Mouse (Mus musculus) WW6 (cell line): ENCODE data around the gene Hkdc1.
A peak's percentile ranks its signal among the peaks of the same experiment; 100 is the strongest.

Experiments
- DNase-seq: peaks from one replicate; pipeline ENCODE4 v3.0.0-alpha.2; 2013; ENCODE audit warnings: low read depth, low spot score

The Hkdc1 gene

DNA sequence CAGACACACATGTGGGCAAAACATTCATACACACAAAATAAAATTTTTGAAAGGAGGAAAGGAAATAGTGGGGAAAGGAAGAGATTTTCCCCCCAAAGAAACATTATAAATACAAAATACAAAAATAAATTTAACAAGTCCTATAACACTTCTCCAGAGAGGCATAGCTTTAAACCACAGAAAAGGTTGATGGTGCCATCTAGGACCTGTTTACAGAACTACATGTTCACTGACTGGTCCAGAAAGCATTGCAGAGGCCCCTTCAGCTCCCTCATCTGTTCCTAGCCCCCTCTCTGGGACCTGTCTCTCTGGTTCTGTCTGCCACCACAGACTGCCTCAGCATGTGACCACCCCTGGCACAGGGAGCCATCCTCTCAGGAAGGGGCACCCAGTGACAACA, 41.4 kb downstream of the Hkdc1 start:
- DNase-seq = no peak

DNA sequence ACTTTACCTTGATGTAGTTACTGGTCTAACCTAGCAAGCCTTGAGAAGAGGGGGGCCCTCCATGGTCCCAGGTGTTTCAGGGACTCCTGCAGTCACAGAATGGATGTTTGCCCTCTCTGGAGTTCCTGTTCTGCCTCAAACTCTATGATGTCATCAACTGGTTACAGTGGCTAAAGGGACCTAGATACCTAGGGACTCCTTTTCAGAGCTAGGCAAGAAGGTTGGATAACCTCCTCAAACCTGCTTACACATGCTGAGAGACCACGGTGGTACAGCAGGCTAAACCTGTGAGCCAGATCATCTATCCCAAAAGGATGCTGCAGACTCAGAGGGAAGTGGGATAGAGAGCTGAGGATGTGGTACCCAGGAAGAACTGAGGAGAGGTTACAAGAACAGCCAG, 42.5 kb downstream of the Hkdc1 start, which contains the start of gene Hk1:
Hk1 (minus strand) TSS at position 101 of the 400 bp plus-strand sequence.
- DNase-seq = no peak

DNA sequence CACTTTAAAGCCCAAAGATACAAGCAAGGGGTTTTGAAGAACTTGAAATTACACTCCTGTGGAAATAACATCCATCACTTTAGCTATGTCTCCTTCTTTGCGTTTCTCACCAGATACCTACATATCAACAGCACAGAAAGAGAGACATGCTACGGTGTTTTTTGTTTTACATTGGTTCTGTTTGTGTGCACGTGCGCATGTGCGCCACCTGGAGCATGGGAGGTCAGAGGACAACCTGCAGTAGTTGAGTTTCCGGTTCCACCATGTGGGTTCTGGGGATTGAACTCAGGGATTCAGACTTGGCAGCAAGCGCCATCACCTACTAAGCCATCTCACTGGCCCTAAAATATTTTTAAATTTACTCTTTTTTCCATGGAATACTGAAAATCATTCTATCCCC, 63.5 kb downstream of the Hkdc1 start:
- DNase-seq = no peak

DNA sequence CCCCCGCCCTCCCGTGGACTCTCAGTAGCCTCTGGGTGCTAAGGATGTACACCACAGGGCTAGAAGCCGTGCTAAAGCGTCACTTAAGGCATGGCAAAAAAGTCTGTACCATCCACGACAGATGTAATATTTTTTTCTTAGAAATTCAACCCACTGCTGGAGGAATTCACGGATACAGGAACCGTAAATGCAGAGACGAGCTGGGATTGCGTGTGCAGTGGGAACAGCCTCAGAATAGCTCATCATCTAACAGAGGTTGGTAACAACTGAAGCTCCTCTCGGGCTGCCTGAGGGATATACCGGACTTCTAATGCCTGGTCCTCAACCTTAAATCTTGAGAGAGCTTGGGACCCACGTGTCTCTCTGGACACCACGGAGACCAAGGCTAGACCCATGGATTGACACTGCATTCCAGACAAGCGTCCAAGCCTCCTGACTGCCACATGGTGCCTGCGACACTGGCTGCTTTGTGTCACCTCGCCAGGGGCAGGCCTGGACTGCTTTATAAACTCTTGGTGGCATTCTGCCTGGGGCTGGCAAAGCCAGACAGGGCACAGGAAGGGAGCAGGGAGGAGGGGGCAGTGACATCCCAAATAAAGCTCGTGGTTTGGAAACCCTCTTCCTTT, 66.1 kb downstream of the Hkdc1 start:
- DNase-seq = no peak

DNA sequence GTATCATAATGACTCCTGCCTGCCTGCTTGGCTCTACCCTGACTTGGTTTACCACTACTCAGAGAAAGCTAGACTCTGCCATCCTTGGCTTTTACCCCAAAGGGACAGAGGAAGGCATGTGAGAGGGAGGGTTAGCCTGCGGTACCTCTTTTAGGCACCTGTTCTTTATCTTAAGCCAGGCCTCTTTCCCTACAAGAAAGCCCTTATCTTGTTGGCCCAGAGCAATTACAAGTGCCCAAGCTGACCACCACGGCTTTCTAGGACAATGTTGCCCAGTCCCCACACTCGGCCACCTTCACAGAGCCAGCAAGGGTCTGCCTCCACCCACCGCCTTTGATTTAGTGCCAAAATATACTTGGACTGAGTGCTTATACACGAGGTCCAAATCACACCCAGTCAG, 77.1 kb downstream of the Hkdc1 start:
- DNase-seq = no peak

DNA sequence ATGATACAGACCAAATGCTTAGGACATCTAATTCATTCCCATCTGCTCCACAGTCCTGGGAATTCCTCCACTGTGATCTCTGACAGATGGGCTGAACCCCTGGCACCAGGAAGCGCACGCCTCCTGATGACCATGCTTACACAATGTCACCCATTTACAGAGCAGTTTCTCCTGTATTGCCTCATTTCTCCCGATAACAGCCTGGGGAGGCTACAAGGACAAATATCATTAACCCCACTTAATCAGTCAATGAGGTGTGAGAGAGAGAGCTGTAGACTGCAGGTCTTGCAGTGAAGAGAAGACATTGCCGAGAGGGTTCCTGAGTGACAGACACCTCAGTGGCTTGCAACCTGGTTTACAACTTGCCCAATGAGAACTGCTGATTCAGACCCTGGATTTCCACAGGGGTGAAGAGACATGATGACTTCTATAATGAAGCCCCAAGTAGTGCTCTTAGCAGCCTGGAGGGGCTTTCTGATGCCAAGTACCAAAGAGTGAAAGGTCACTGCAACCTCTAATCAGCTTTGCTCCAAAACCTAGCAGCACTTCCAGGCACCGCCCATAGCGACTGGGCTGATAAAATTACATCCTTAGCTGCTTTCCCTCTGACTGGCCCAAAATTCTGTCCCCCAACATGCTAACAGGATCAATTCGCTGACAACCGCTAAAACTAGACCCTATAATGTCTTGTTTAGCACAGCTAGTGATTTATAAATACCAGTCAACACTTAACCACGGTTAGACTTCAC, 78.1 kb downstream of the Hkdc1 start:
- no peak for DNase-seq

DNA sequence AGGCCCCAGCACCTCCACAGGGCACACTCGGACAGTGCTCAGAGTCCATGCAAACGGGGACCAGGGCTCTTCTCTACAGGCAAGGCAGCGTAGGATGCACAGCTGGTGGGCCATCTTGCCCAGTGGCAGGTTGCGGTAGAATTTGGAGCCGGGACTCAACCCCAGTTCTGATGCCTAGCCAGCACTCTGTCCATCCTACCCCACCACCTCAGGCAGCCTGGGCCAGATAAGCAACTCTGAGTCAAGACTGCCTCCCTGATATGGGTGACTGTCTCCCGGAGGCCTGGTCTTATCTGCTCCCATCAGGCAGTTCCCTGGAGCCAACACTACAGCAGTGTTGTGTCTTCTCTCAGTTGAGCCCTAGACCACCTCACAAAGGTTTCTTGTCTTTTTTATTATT, 79.8 kb downstream of the Hkdc1 start:
- no peak for DNase-seq

DNA sequence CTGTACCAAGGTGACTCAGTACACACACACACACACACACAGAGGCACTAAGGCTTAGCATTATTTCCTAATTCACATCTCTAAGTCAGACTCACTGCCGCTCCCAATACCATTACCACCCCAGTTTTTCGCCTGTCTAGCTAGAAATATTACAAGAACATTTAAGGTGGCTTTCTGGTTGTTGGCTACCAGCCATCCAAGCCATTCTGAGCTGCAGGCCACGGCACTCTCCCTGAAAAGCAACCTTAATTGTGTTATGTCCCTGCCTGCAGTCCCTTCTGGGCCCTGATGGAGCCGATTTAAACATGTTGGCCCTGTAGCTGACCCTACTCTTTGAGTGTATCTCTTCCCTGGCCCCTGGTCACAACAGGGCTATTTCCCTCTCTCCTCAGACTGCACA, 80.3 kb downstream of the Hkdc1 start:
- DNase-seq = no peak

DNA sequence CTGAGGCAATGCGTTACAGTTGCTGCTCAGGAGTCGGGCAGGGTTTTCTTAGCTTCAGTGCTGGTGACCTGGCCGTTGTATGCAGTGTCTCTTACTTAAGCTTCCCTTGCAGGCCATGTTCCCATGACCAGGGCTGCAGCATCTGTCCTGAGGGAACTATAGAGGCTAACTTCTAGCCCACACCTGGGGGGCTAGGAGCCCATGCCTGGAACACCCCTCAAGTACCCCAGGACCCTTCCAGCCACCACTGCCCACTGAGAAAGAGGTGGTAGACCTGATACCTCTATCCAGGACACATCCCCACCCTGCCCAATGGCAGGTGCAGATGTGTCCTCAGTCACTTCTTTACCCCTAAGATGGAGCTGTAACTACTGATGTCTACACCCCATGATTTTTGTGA, 81.3 kb downstream of the Hkdc1 start:
- no peak for DNase-seq

DNA sequence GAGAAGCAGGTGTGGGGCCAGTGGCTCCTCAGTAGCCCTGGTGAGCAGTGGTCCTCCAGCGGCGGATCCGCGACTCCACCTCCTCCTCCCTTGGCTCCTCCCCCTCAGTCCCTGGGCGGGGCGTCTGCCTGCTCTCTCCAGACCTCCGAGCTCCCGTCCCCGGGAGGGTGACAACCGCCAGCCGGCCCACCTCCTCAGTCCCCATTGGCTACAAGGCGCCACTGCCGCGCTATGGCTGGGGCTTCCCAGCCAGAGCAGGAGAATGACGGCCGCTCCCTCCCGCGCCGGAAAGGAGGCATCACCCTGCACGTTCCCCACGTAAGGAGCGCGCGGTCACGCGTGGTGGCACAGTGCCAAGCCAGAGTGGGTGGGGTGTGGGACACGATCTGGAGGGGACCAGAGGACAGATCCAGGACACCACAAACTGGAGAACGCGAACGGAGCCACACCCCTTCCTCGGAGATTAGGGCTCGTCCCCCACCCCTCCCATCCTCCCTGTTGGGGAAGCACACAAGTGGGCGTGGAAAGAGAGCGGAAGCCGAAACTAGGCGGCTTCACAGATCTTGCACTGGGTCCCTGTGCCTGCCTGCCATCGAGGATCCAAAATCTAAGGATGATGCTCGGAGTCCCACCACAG, 82.1 kb downstream of the Hkdc1 start:
- peak; percentile 87 for DNase-seq

DNA sequence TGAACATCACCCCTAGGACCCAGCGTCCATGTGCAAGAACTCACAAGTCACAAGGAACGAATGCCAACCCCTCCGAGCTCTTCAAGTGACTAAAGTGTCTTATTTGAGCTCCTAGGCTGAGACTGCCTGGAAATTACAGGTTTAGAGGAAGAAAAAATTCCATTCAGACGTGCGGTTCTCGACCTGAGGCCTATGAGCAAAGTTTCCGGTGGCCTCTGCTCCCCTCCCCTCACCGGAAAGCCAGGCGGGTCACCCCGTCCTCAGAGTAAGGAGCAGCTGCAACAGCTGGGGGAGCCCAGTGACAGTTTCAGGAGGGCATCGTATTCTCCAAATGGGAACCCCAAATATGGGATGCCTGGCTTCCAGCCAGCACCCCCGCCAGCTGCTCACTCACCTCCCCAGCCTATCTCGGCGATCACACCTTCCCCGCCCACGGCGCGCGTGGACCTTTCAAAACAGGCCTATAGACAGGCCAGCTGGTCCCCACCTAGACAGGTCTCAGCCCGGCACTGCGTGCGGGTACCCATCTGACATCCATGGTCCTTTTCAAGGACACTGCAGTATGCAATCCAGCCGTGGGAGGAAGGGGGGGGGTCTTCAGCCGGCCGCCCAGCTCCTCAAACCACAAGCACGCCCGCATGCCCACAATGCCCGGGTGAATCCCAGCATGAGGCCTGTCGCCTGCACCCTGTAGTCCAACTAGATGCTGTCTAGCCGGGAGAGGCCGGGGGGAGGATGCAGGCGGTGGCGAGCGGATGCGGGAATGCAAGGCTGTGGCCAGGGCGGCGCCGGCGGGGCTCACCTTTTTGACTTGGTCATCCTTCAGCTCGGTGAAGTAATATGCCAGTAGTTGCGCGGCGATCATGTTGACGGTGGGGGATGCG, 82.8 kb downstream of the Hkdc1 start:
- no peak for DNase-seq

DNA sequence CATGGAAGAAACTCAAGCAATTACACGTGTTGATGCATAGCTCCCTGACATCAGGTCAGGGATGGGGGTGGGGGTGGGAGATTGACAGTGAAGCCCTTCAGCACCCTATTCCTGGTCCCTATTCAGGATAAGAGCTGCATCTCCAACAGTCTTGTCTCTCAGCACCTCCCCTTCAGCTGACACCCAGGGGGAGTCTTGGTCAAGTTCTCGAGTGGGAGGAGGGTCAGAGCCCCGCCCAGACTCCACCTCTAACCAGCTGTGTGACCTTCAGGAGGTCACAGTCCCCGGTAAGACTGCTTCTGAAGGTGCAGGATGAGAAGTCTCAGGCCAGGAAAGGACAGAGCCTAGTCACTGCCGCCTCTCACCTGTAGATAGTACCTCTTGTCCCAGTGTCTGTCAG, 83.7 kb downstream of the Hkdc1 start:
- no peak for DNase-seq

DNA sequence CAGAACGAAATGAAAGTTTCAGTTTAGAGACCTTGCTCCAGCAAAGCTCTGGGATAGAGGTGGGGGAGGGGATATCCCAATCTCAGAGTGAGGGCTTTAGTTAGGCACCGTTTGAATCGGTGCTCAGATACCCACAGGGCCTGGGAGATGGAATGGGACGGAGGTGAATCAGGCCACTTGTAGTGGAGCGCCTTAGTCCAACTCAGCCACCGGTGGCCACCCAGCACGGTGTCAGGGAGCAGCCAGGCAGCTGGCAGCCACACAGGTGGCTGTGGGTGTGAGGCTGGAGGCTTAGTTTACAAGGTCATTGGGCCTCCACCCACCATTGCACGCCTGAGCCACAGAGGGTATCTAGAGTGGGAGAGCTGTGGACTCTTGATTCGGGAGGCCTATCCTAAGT, 84.1 kb downstream of the Hkdc1 start:
- DNase-seq = no peak

DNA sequence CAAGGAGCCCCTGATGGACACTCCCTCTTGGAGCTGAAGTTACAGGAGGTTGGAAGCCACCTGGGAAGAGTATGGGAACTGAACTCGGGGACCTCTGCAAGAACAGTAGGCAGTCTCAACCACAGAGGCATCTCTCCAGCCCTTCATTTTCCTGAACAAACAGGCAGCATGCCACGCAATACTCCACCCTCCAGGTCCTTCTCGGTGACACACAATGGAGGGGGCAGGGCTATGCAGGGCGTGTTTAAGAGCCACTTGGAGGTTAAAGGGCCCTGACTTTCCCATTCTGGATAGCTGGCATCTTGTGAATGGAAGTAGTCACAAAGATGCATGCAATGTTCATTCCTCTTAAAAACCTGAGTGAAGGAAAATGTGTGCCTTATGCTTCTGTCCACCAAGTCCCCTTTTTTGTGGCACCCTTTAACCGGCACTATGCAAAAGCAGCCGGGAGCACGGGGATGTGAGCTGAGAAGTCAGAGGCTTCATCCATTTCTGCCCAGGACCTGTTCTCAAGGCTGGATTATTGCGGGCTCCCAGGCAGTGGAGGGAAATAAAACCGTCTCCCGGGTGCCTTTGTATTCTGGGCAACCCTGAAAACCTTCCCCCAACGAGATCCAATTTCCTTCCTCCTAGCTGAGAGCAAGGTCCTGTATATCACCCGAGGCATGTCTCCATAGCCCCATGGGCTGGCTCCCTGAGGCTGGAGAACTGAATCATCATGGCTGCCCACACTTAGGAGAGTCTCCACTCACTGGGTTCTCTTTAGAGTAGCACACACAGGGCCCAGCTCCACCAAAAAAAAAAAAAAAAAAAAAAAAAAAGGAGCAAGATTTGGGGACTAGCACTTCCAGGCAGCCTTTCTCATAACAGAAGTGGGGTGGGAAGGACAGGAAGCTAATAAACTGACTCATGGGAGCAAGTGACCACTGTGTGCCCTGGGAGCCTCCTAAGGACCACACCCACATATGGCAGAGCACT, 85.4 kb downstream of the Hkdc1 start:
- no peak for DNase-seq

DNA sequence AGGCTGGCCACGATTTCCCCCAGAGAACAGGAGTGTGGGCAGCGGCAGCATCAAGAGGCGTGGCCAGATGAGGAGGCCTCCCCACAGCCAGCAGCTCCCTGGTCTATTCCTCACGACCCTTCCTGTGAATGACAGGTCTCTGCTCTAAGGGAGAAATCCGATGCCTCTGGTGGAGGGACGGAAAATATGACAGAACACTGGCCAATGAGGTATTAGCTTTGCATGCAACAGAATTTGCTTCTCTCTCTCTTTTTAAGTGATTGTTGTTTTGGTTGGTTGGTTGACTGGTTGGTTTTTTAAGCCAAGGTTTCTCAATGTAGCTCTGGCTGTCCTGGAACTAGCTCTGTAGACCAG, 86.9 kb downstream of the Hkdc1 start:
- no peak for DNase-seq

DNA sequence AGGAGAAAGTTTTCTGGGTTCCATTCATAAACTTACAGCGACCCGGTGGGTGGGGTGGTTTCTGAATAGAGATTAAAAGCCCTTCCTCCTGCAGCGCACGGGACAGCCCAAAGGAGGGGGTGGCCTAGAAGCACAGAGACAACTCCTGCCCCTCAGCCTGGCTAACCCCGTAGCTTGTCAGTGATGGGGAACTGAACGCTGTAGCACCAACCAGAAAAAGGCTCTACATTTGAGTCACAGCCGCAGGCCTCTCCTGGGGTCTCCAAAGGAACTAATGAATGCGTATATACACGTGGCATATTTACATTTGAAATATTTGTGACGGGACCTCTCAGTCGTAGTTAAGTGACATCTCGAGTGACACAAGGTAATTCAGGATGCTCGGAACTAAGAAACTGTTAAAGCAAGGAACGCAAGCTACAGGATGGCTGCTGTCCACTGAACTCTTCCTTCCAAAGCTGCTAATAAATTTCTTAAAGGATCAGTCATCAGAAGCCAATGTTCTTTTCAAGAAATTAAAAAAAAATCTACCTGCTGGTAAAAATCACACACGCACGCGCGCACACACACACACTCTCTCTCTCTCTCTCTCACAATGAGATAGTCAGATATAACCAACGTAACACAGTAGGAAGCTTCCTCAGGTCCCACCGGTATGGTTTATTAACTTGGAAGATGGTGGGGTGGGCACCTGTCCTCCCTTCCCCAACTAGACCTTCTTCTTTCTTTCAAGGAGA, 87.4 kb downstream of the Hkdc1 start:
- no peak for DNase-seq

DNA sequence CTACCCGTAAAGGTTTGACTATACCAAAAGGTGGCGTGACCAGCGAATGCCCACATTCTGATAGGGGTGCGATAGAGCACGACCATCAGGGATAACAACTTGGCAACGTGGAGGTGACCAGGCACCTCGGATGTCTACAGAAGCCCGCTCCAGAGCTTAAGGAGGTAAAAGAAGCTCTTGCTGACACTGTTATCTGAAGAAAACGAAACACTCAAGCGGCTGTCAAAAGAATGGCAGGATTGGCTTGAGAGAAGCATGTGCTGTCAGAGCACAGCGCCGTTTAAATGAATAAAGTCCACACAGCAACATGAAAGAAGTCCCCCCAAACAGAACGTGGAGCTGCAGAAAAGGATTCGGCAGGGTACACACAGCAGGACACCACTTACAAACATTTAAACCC, 89.0 kb downstream of the Hkdc1 start:
- no peak for DNase-seq
